Mouse (Mus musculus) yolk sac, embryonic 10.5 days (tissue): Measurements from ENCODE around the gene 4930556J24Rik.
A peak's percentile ranks its signal among the peaks of the same experiment; 100 is the strongest.
"Not testable (repeated sequence)": the region's sequence is repeated elsewhere in the genome, so short reads cannot be mapped to it uniquely, and the experiment has no call there.

Source experiments
- DNase-seq: peaks from one replicate; pipeline ENCODE4 v3.0.0-alpha.2; 2017; ENCODE audit warnings: low spot score

The 4930556J24Rik gene

DNA sequence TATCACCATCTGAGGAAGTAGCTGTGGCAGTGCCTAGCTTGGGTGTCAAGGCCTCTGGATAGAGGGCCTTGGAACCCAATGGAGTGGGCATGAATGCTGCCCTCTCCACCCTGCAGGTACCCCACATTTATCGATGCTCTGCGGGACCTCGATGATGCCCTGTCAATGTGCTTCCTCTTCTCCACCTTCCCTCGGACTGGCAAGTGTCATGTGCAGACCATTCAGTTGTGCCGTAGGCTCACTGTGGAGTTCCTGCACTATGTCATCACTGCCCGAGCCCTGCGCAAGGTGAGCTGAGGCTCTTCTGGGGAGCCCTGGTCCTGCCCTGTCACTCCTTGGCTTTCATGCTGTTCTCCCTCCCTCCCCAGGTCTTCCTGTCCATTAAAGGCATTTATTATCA, 3.5 kb downstream of the 4930556J24Rik start:
- DNase-seq, result no peak

GRCm38 (mm10) chr11:3970361-3970760, 6.2 kb downstream of the 4930556J24Rik start:
- DNase-seq, result no peak

- no peak for DNase-seq
Observed at GRCm38 (mm10) chr11:3969837-3970236, 6.7 kb downstream of the 4930556J24Rik start.

GRCm38 (mm10) chr11:3964416-3965172, 12.0 kb downstream of the 4930556J24Rik start:
- DNase-seq, result no peak

DNA sequence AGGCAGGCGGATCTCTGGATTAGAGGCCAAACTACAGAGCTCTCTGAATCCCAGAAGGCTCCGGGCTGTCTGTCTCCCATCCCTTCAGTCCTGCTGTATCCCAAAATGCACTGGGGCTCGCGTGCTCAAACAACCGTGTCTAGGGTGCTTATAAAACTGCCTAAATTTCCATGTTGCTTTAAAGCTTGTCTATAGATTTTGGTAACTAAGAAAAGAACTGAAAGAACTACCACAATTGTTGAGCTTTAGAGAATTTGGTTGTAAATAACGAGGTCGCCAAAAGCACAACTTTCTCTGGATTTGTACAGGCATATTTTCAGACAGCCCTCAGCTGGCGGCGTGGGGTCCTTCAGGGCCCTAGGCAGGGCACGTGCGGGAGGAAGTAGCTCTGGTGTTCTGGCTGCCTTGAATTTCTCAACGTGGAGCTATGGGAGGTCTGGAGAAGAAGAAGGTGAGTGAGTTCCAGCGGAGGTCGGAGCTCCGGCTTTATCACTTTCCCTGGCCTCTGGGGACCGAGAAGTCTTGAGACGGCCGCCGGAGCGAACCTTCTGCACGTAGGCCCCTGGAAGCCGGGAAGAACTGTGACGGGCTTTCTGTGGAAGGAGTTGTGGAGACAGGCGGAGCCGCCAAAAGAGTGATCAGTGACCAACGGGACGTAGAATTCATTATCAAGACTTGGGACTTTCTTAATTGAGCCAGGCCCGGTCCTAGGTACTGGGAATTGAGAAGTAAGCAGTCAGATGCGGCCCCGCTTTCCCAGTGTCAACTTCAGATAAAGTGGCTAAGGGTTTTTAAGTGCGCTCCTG, 12.8 kb downstream of the 4930556J24Rik start, which contains the start of gene Pes1:
Gene Pes1, plus strand, starts transcription at position 366 of the 806 bp plus-strand sequence.
- DNase-seq, result peak; percentile 93

GRCm38 (mm10) chr11:3963155-3963554, 13.4 kb downstream of the 4930556J24Rik start:
- DNase-seq, result no peak

GRCm38 (mm10) chr11:3961761-3962160, 14.8 kb downstream of the 4930556J24Rik start:
- DNase-seq, result no peak

DNA sequence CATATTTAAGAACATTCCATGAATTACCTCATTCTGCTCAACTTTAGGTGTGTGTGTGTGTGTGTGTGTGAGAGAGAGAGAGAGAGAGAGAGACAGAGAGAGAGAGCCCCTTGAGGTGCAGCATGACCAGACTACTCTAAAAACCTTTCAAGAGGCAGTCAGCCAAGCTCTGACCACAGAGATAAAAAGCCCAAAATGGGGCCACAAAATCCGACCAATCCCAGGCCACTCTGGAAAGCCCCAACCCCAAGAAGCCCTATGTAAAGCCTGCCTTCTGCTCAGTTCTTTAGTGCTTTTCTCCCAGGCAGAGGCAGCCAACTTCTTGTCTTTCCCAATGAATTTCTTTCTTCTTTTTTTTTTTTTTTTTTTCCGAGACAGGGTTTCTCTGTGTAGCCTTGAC, 15.7 kb downstream of the 4930556J24Rik start:
- DNase-seq, result no peak

- DNase-seq, result not testable (repeated sequence)
Observed at GRCm38 (mm10) chr11:3955371-3955770, 21.2 kb downstream of the 4930556J24Rik start.

DNA sequence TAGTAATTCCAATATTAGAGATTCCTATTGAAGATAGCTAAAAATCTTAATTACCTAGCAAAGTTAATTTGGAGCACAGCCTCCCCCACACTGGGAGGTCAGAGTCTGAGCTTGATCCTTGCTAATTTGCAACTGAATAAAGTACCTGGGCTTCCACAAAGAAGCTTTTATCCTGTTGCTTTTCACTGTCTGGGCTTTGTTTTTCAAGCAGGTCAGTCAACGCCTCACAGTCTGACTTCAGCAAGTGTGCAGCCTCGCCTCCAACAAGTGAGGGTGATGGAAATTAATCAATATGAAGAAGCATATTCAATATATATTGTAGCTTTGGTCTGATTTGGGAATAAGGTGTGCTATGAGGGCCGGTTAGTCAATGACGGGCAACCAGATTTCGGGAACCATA, 21.7 kb downstream of the 4930556J24Rik start:
- DNase-seq, result not testable (repeated sequence)

GRCm38 (mm10) chr11:3946386-3946785, 30.2 kb downstream of the 4930556J24Rik start:
- no peak for DNase-seq

- no peak for DNase-seq
Observed at GRCm38 (mm10) chr11:3941371-3941770, 35.2 kb downstream of the 4930556J24Rik start.

- peak; percentile 56 for DNase-seq
Observed at GRCm38 (mm10) chr11:3937321-3937874, 39.2 kb downstream of the 4930556J24Rik start.

DNA sequence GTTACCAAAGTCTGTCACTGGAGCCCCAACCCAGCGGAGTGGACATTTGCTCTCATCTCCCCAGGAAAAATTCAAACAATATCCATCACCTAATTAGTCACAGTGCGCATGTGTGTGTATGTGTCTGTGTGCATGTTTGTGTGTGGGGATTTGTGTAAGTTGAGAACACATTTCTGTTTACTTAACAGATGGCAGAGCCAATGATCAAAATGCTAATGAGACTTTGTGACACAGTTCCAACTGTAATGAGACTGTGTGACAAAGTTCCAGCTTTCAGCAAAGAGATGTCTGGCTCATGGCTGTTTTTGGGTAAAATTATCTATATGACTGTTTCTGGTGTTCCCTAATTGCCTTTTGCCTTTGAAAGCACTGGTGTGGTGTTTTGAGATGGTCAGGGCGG, 40.3 kb downstream of the 4930556J24Rik start:
- DNase-seq, result no peak

GRCm38 (mm10) chr11:3935135-3935534, 41.4 kb downstream of the 4930556J24Rik start:
- no peak for DNase-seq

GRCm38 (mm10) chr11:3933756-3934285, 42.8 kb downstream of the 4930556J24Rik start:
- peak; percentile 51 for DNase-seq

DNA sequence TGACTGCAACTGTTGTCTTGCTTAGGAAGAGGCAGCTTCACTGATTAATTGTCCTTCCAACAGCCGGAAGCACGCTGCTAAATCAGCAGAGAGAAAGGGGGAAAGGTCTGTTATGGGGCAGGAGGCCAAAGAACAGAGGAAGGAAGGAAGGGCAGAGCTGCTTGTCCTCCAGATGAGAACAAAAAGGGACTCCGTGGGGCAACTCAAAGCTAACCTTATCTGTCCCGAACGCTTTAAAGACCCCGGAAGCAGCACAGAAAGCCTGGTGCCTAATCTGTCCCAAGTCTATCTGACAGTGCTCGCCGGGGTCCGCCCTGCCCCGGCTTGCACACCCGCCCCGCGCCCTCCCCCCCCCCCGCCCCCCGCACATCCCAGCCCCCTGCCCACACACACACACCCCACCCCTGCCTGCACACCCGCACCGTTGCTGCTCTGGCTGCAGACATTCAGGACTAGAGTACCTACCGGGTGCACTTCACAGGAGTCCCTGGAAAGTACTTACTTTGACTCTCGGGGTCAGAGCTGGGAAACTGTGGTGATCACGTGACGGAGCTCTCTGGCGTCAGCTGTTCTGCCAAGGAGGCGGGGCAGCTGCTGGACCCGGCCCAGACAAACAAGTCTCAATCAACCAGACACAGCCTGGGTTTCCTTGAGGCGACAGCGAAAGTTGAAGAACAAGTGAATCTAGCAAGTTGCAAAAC, 44.9 kb downstream of the 4930556J24Rik start, which contains the start of gene Tcn2:
Gene Tcn2, minus strand, starts transcription at position 649 of the 701 bp plus-strand sequence.
- peak; percentile 92 for DNase-seq

GRCm38 (mm10) chr11:3930931-3931330, 45.6 kb downstream of the 4930556J24Rik start:
- no peak for DNase-seq

GRCm38 (mm10) chr11:3930019-3930418, 46.6 kb downstream of the 4930556J24Rik start:
- DNase-seq, result no peak

- DNase-seq, result no peak
Observed at GRCm38 (mm10) chr11:3925916-3926315, 50.7 kb downstream of the 4930556J24Rik start.

- DNase-seq, result no peak
Observed at GRCm38 (mm10) chr11:3922731-3923130, 53.8 kb downstream of the 4930556J24Rik start.

DNA sequence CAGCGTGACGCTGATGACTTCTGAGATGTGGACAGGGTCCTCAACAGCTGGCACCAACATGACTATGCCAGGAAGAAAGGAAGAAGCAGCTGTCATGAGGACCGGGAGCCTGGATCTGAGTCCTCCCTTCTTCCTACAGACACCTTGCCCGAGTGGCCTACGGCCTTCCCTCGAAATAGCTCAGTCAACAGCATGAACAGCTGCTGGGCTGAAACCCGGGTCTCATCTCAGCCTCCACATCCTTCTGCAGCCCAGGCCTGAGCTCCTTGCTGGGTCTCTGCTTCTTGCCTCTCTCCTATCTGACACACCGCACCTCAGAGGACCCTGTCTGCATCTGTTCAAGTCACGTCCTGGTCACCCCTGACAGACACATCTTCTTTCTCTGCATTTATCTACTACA, 54.5 kb downstream of the 4930556J24Rik start:
- no peak for DNase-seq
